Mouse (Mus musculus) brown adipose tissue, adult 24 weeks (tissue): Measurements from ENCODE around the gene Usp30. TPM values are rescaled to one million over a fixed set of nuclear protein-coding genes. Genes with fewer than 3 reads are reported as not detected.
A peak's percentile ranks its signal among the peaks of the same experiment; 100 is the strongest.

Experiments
- H3K27ac ChIP-seq: fragments of 200-500 bp; replicated peaks from 2 replicates; pipeline ENCODE4 v1.5.1; 2012; ENCODE audit warnings: low read depth, mild to moderate bottlenecking, low read length
- H3K4me1 ChIP-seq: fragments of 200-500 bp; 2 replicates; pipeline ENCODE4 v1.6.1; 2012; ENCODE audit warnings: low read length, mixed read lengths; ENCODE audit not compliant: control insufficient read depth, insufficient read depth, insufficient read length
- H3K4me3 ChIP-seq: fragments of 200-500 bp; 2 replicates; pipeline ENCODE4 v1.5.1; 2012; ENCODE audit warnings: low read depth, mild to moderate bottlenecking, low read length, moderate library complexity; ENCODE audit not compliant: insufficient read depth
- polyA plus RNA-seq: library from polyadenylated mRNA; stranded (reverse); fragments of >200 nt; gene quantifications from 2 replicates; pipeline ENCODE4 v1.2.4, GENCODE M21; 2012; ENCODE audit not compliant: missing spikeins, insufficient read depth, insufficient read length

Usp30 gene
- polyA plus RNA-seq, 1 experiment: 6.4 TPM

- Histone ChIP-seq H3K27ac (no peak overlapping the region), H3K4me3 (no peak overlapping the region), H3K4me1 (peaks cover 6% of the 10 kb centered on the region)
Measured at GRCm38 (mm10) chr5:114129550-114130210, 64.4 kb downstream of the Usp30 start.

DNA sequence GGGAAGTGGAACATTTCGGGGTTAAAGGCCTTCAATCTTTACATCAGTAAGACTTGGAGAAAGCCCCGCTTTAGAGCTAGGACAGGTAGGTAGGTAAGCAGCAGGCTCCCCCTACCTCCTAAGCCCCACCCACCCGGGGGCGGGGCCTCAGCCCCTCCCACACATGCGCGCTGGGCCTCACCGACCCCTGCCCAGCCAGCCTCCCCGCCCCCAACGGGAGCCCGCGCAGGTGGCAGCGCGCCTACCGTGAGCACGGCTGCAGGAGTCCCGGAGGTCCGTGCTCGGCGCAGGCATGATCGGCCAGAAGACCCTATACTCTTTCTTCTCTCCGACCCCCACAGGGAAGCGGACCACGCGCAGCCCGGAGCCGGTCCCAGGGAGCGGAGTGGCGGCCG is 64.9 kb downstream of the Usp30 start, which contains the start of gene Ung:
Gene Ung, plus strand, starts transcription at position 176 of the 395 bp plus-strand sequence.
- peaks cover 6% of the 10 kb centered on the region for H3K4me1 ChIP-seq
- peak within 1 kb of the TSS; percentile 68 for H3K4me3 ChIP-seq
- peak within 1 kb of the TSS; percentile 23; the same call in 1 of the 2 replicates for H3K27ac ChIP-seq

- H3K4me1 ChIP-seq: peaks cover 6% of the 10 kb centered on the region
- H3K27ac ChIP-seq: peak overlapping the region; percentile 23
- H3K4me3 ChIP-seq: peak overlapping the region; percentile 68
Measured at GRCm38 (mm10) chr5:114130698-114131520, 65.6 kb downstream of the Usp30 start.

GRCm38 (mm10) chr5:114131521-114131840 is 66.2 kb downstream of the Usp30 start:
- peak overlapping the region; percentile 68 for H3K4me3 ChIP-seq
- H3K4me1 ChIP-seq: peaks cover 6% of the 10 kb centered on the region
- H3K27ac ChIP-seq: peak overlapping the region; percentile 23

- Histone ChIP-seq H3K4me1 (peaks cover 9% of the 10 kb centered on the region), H3K27ac (no peak overlapping the region)
Measured at GRCm38 (mm10) chr5:114132841-114133240, 67.6 kb downstream of the Usp30 start.

DNA sequence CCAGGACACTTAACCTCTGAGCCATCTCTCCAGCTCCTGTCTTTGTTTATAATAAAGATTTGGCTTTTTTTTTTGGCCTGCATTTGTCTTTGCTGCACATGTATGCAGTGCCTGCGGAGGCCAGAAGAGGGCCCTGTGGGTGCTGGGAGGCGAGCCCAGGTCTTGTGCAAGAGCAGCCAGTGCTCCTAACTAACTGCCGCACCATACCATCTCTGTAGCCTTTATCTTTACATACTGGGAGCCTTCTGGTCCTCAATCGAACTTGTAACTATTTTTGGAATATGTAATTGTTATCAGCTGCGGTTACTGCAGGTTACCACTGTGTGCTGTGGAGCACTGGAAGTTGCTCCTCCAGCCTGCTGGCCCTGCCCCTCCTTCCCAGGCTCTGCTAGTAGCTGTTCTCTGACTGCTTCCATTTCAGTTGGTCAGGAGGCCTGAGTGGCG is 68.9 kb downstream of the Usp30 start:
- Histone ChIP-seq H3K27ac (no peak overlapping the region; the same call in 1 of the 2 replicates), H3K4me1 (peaks cover 15% of the 10 kb centered on the region), H3K4me3 (no peak overlapping the region)

More at GRCm38 (mm10) chr5:114132841-114133240, 67.6 kb downstream of the Usp30 start:
- no peak overlapping the region for H3K4me3 ChIP-seq

GRCm38 (mm10) chr5:114135516-114135915 is 70.3 kb downstream of the Usp30 start:
- no peak overlapping the region for H3K27ac ChIP-seq
- H3K4me3 ChIP-seq: no peak overlapping the region
- H3K4me1 ChIP-seq: peaks cover 15% of the 10 kb centered on the region

DNA sequence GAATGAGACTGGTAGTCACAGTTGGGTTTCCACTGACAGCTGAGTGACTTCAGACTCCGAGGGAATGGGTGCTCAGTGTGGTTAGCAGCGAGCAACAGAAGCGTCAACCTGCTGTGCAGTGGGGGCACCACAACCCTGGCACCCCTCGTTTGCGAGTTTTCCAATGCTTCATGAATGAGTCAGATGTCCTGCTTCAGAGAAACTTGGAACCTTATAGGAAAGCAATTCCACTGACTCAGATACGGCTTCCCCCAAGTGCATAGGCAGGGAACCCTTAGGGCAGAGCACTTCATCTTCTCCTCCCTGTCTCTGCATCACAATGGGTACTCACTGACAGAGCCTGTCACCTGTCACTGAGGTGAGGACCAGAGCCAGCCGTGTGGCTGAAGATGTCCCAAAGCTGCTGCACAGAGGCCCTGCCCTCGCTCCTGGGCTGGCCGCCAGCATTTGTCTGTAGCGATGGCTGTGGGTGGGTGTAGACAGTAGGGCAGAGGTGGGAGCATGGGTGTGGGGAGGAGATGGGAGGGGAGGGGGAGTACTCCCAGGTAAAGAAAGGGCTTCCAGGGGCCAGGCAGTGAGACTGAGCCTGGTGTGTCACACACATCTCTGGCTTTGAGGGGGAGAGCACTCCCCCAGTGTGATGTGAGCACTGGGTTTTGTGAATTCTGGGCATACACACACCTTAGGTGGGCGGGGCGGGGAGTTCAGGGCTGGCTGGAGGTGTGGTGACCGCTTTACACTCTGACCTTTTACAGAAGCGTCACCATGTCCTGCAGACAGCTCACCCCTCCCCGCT is 72.4 kb downstream of the Usp30 start:
- H3K27ac ChIP-seq: no peak overlapping the region
- H3K4me1 ChIP-seq: peaks cover 9% of the 10 kb centered on the region

GRCm38 (mm10) chr5:114138277-114139164 is 73.3 kb downstream of the Usp30 start:
- no peak overlapping the region; the same call in 1 of the 2 replicates for H3K4me3 ChIP-seq
- H3K4me1 ChIP-seq: peaks cover 9% of the 10 kb centered on the region

More for the DNA sequence above, 72.4 kb downstream of the Usp30 start:
- no peak overlapping the region for H3K4me3 ChIP-seq

GRCm38 (mm10) chr5:114139175-114139574 is 73.9 kb downstream of the Usp30 start:
- H3K4me1 ChIP-seq: peaks cover 9% of the 10 kb centered on the region
- H3K27ac ChIP-seq: peak overlapping the region; percentile 58
- no peak overlapping the region for H3K4me3 ChIP-seq

More at GRCm38 (mm10) chr5:114138277-114139164, 73.3 kb downstream of the Usp30 start:
- peak overlapping the region; percentile 7 for H3K27ac ChIP-seq

- peaks cover 18% of the 10 kb centered on the region for H3K4me1 ChIP-seq
- H3K27ac ChIP-seq: peak within 1 kb of the TSS; percentile 96
- peak within 1 kb of the TSS; percentile 81 for H3K4me3 ChIP-seq
Measured at GRCm38 (mm10) chr5:114146028-114146888, 81.0 kb downstream of the Usp30 start, which contains the start of gene Acacb. TSS of gene Acacb (plus strand) at chr5:114146535.

DNA sequence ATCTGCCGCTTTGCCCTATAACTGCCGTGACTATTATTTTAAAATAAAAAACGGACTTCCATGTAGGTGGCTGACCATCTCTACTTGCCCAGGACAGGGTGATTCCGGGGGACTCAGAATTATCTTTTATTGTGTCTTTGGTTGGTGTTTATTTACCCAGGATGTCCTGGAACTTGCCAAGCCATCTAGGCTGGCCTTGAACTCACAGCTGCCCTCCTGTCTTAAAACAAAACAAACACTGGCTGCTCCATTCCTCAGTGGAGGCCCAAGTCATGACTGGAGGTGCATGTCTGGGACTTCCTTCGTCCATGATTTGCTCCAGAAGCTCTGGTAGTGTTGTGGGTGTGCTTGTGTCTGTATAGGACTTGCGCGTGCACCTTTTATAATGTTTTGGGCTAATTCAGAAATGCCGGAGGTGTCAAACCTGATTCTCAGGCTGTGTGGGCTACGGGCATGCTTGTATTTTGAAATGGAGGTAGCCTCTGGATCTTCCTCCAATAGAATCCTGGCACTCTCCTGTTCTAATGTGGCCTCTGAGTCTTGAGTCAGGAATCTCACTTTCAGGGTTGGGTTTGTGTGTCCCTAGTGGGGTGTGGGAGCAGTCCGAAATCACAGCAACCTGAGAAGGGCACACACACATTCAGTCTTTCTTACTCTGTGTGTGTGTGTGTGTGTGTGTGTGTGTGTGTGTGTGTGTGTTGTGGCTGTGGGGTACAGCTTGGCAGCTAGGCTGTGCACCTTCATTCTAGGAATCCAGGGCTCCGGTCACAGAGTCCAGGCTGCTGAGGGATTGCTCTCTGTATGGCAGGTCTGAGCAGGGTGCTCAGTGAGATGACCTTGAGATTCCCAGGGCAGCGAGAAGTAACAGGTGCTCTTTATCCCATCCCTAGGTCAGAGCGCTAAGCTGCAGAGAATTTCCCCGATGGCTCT is 82.0 kb downstream of the Usp30 start:
- Histone ChIP-seq H3K4me1 (peaks cover 23% of the 10 kb centered on the region), H3K4me3 (peak overlapping the region; percentile 81), H3K27ac (peak overlapping the region; percentile 96)
